Mouse (Mus musculus): ENCODE results near the gene Lbx2.

Gene Lbx2

GRCm38 (mm10) chr6:83136291-83136880 is 50.2 kb downstream of the Lbx2 start:
- DNase-seq = no peak

GRCm38 (mm10) chr6:83136881-83137575 is 50.9 kb downstream of the Lbx2 start:
- DNase-seq = peak in 1 of 2 experiments; percentile 32

- peak; percentile 31 to 45 for DNase-seq
These were observed 51.4 kb downstream of the Lbx2 start for GRCm38 (mm10) chr6:83137576-83137950.

Measured in cerebellum, adult 18-20 months (tissue).